Mouse (Mus musculus) thymus, postnatal 10 days (tissue): ENCODE measurements at regions not wholly inside any gene's neighbourhood (a gene's known extent, or its start where the extent isn't known, plus 50 kb on each side); places are given as distances from the start of the nearest gene placed in this dataset.
"Not testable (repeated sequence)": the region's sequence is repeated elsewhere in the genome, so short reads cannot be mapped to it uniquely, and the experiment has no call there.

Experiments
- DNase-seq, 2 experiments: peaks; one replicate each; pipeline ENCODE4 v3.0.0; 2021; ENCODE audit warnings: low spot score in 2 of 2

- DNase-seq, result no peak
Measured at GRCm38 (mm10) chr14:71654785-71655627, 836.6 kb downstream of the Gm9195 start.

- DNase-seq, result no peak
Measured at GRCm38 (mm10) chr14:71642536-71642935, 849.1 kb downstream of the Gm9195 start.

GRCm38 (mm10) chr14:71639083-71639482, 852.6 kb downstream of the Gm9195 start:
- DNase-seq, result no peak

- DNase-seq, result no peak
Measured at GRCm38 (mm10) chr14:71635091-71635490, 856.5 kb downstream of the Gm9195 start.

- DNase-seq, result no peak
Measured at GRCm38 (mm10) chr14:71609698-71610301, 881.8 kb downstream of the Gm9195 start.

GRCm38 (mm10) chr14:71603710-71604109, 887.9 kb downstream of the Gm9195 start:
- DNase-seq, result no peak

- DNase-seq, result no peak
Measured at GRCm38 (mm10) chr14:71597859-71598258, 893.8 kb downstream of the Gm9195 start.

GRCm38 (mm10) chr14:71588694-71589240, 902.9 kb downstream of the Gm9195 start:
- DNase-seq, result no peak

GRCm38 (mm10) chr14:71588006-71588405, 903.6 kb downstream of the Gm9195 start:
- DNase-seq, result no peak

GRCm38 (mm10) chr14:71564816-71565215, 926.8 kb downstream of the Gm9195 start:
- no peak for DNase-seq

- no peak for DNase-seq
Measured at GRCm38 (mm10) chr14:71561906-71562305, 929.7 kb downstream of the Gm9195 start.

- not testable (repeated sequence) for DNase-seq
Measured at GRCm38 (mm10) chr14:71554324-71554723, 937.3 kb downstream of the Gm9195 start.

- no peak for DNase-seq
Measured at GRCm38 (mm10) chr14:71543580-71543979, 943.9 kb upstream of the Fam160b2 start.

- DNase-seq, result no peak
Measured at GRCm38 (mm10) chr14:71532074-71532659, 932.5 kb upstream of the Fam160b2 start.

- no peak for DNase-seq
Measured at GRCm38 (mm10) chr14:71531298-71531697, 931.7 kb upstream of the Fam160b2 start.

GRCm38 (mm10) chr14:71530421-71530820, 930.8 kb upstream of the Fam160b2 start:
- no peak for DNase-seq

- no peak for DNase-seq
Measured at GRCm38 (mm10) chr14:71518541-71518940, 918.9 kb upstream of the Fam160b2 start.

GRCm38 (mm10) chr14:71500851-71501250, 901.2 kb upstream of the Fam160b2 start:
- no peak for DNase-seq

- DNase-seq, result no peak
Measured at GRCm38 (mm10) chr14:71491201-71491600, 891.6 kb upstream of the Fam160b2 start.

GRCm38 (mm10) chr14:71486176-71486970, 886.7 kb upstream of the Fam160b2 start:
- no peak for DNase-seq

GRCm38 (mm10) chr14:71475656-71476055, 876.0 kb upstream of the Fam160b2 start:
- no peak for DNase-seq

GRCm38 (mm10) chr14:71473907-71474306, 874.3 kb upstream of the Fam160b2 start:
- no peak for DNase-seq
